Mouse (Mus musculus): ENCODE measurements around the gene Olfr206. TPM values are rescaled to one million over a fixed set of nuclear protein-coding genes. Genes with fewer than 3 reads are reported as not detected.

The Olfr206 gene
- polyA plus RNA-seq, 1 experiment = not detected

- no peak within 1 kb of the TSS for H3K9ac ChIP-seq (ENCODE audit: low read depth, poor library complexity, severe bottlenecking)
- no peaks in the 10 kb centered on the region for H3K9me3 ChIP-seq (replicated peaks; ENCODE audit: control insufficient read depth, insufficient read depth, low read length, poor library complexity, severe bottlenecking)
- H3K27ac ChIP-seq (ENCODE audit: insufficient read depth, low read length) = no peak within 1 kb of the TSS
- H3K27me3 ChIP-seq (ENCODE audit: control insufficient read depth, insufficient read depth, low read length, poor library complexity, severe bottlenecking) = no peaks in the 10 kb centered on the region
- H3K4me3 ChIP-seq (ENCODE audit: low read depth, low read length) = no peak within 1 kb of the TSS
- H3K36me3 ChIP-seq (ENCODE audit: control insufficient read depth, insufficient read depth, low read length, poor library complexity, severe bottlenecking) = no peaks in the 10 kb centered on the region
- TF ChIP-seq CTCF (IDR thresholded peaks at IDR 0.05; ENCODE audit: low read depth, low read length) (no peak), POLR2A (IDR thresholded peaks at IDR 0.05; ENCODE audit: insufficient read depth, low read length) (no peak), EP300 (IDR thresholded peaks at IDR 0.05; ENCODE audit: insufficient read depth, low read depth, low read length) (no peak)
- no peaks in the 10 kb centered on the region for H3K4me1 ChIP-seq (ENCODE audit: control insufficient read depth, insufficient read depth, low read length)
These were observed 50.5 kb downstream of the Olfr206 start, which contains the start of gene Olfr203 for GRCm38 (mm10) chr16:59298581-59298980. Olfr203 (plus strand) TSS chr16:59298881.

Other genes starting within 250 kb of the Olfr206 start
- not detected in 2 replicates for gene Olfr193, start 237.4 kb downstream of the Olfr206 start, polyA plus RNA-seq (2011; ENCODE audit: insufficient read depth, insufficient read length, low read depth, missing spikeins)
- not detected in 2 replicates for gene Olfr194, start 228.2 kb downstream of the Olfr206 start, polyA plus RNA-seq (2011; ENCODE audit: insufficient read depth, insufficient read length, low read depth, missing spikeins)
- not detected in 2 replicates for gene Olfr195, start 202.2 kb downstream of the Olfr206 start, polyA plus RNA-seq (2011; ENCODE audit: insufficient read depth, insufficient read length, low read depth, missing spikeins)
- not detected in 2 replicates for gene Olfr196, start 178.8 kb downstream of the Olfr206 start, polyA plus RNA-seq (2011; ENCODE audit: insufficient read depth, insufficient read length, low read depth, missing spikeins)
- not detected in 2 replicates for gene Olfr198, start 145.7 kb downstream of the Olfr206 start, polyA plus RNA-seq (2011; ENCODE audit: insufficient read depth, insufficient read length, low read depth, missing spikeins)
- not detected in 2 replicates for gene Olfr199, start 129.5 kb downstream of the Olfr206 start, polyA plus RNA-seq (2011; ENCODE audit: insufficient read depth, insufficient read length, low read depth, missing spikeins)
- gene Olfr201, start 76.6 kb downstream of the Olfr206 start, polyA plus RNA-seq (2011; ENCODE audit: insufficient read depth, insufficient read length, low read depth, missing spikeins) = not detected in 2 replicates
- gene Olfr202, start 62.5 kb downstream of the Olfr206 start, polyA plus RNA-seq (2011; ENCODE audit: insufficient read depth, insufficient read length, low read depth, missing spikeins) = not detected in 2 replicates
- not detected in 2 replicates for gene Olfr203, start 50.4 kb downstream of the Olfr206 start, polyA plus RNA-seq (2011; ENCODE audit: insufficient read depth, insufficient read length, low read depth, missing spikeins)
- not detected in 2 replicates for gene Olfr204, start 31.0 kb downstream of the Olfr206 start, polyA plus RNA-seq (2011; ENCODE audit: insufficient read depth, insufficient read length, low read depth, missing spikeins)
- gene Olfr205, start 18.1 kb downstream of the Olfr206 start, polyA plus RNA-seq (2011; ENCODE audit: insufficient read depth, insufficient read length, low read depth, missing spikeins) = not detected in 2 replicates
- not detected in 2 replicates for gene Olfr209, start 14.7 kb upstream of the Olfr206 start, polyA plus RNA-seq (2011; ENCODE audit: insufficient read depth, insufficient read length, low read depth, missing spikeins)
- gene Gabrr3, start 58.1 kb upstream of the Olfr206 start, polyA plus RNA-seq (2011; ENCODE audit: insufficient read depth, insufficient read length, low read depth, missing spikeins) = not detected in 2 replicates
- 44.7 and 51.2 TPM in 2 replicates for gene Riox2, start 122.5 kb upstream of the Olfr206 start, polyA plus RNA-seq (2011; ENCODE audit: insufficient read depth, insufficient read length, low read depth, missing spikeins)

Data from ES-Bruce4 (cell line).